Mouse (Mus musculus) intestine, embryonic 14.5 days (tissue): ENCODE measurements around the gene Olfr119. TPM values are rescaled to one million over a fixed set of nuclear protein-coding genes. Genes with fewer than 3 reads are reported as not detected.
"Not testable (repeated sequence)": the region's sequence is repeated elsewhere in the genome, so short reads cannot be mapped to it uniquely, and the experiment has no call there.

Experiments
- ATAC-seq: fragments of 200-750 bp; cut with Nextera tagmentation; replicated peaks from 2 replicates; pipeline ENCODE4 v1.8.0; 2017; ENCODE audit warnings: low read depth, moderate number of reproducible peaks, moderate TSS enrichment, moderate library complexity; ENCODE audit not compliant: low FRiP score, low TSS enrichment
- DNase-seq: peaks from one replicate; pipeline ENCODE4 v3.0.0-alpha.2; 2018; ENCODE audit warnings: low spot score
- H3K27ac ChIP-seq: fragments of 300-500 bp; sonication (generic); 2 replicates; pipeline ENCODE4 v1.5.1; 2014; ENCODE audit warnings: low read depth, mild to moderate bottlenecking, control low read depth
- H3K27me3 ChIP-seq: fragments of 300-500 bp; sonication (generic); replicated peaks from 2 replicates; pipeline ENCODE4 v1.6.1; 2014; ENCODE audit warnings: low read length, control low read depth; ENCODE audit not compliant: control insufficient read depth, insufficient read depth
- H3K36me3 ChIP-seq: fragments of 300-500 bp; sonication (generic); 2 replicates; pipeline ENCODE4 v1.6.1; 2014; ENCODE audit warnings: low read length, control low read depth; ENCODE audit not compliant: control insufficient read depth, insufficient read depth
- H3K4me1 ChIP-seq: fragments of 300-500 bp; sonication (generic); replicated peaks from 2 replicates; pipeline ENCODE4 v1.6.1; 2014; ENCODE audit warnings: low read length, control low read depth, mixed read lengths; ENCODE audit not compliant: control insufficient read depth, insufficient read depth
- H3K4me2 ChIP-seq: fragments of 300-500 bp; sonication (generic); 2 replicates; pipeline ENCODE4 v1.6.1; 2014; ENCODE audit warnings: low read length
- H3K4me3 ChIP-seq: fragments of 300-500 bp; sonication (generic); 2 replicates; pipeline ENCODE4 v1.5.1; 2014; ENCODE audit warnings: low read depth, low read length, control low read depth, mixed read lengths
- H3K9ac ChIP-seq: fragments of 300-500 bp; sonication (generic); 2 replicates; pipeline ENCODE4 v1.6.1; 2014; ENCODE audit warnings: mild to moderate bottlenecking, low read length
- H3K9me3 ChIP-seq: fragments of 300-500 bp; sonication (generic); 2 replicates; pipeline ENCODE4 v1.6.1; 2016; ENCODE audit warnings: low read length, control low read depth; ENCODE audit not compliant: control insufficient read depth
- WGBS: fragments of 180-500 bp; shearing (Covaris S2); extraction: QIAGEN DNeasy Blood & Tissue Kit; methylation state at CpG from one replicate; pipeline ENCODE4 v1.1.7; 2014; 5-methylcytosine and 5-hydroxymethylcytosine counted together
- polyA plus RNA-seq: library from polyadenylated mRNA; unstranded; fragments of >200 nt; fragmentation: Nextera tagmentation; extraction: Ambion mirVana; gene quantifications from 2 replicates; pipeline ENCODE4 v1.2.1, GENCODE M21; 2014

Olfr119 gene
- not detected in 2 replicates for polyA plus RNA-seq

DNA sequence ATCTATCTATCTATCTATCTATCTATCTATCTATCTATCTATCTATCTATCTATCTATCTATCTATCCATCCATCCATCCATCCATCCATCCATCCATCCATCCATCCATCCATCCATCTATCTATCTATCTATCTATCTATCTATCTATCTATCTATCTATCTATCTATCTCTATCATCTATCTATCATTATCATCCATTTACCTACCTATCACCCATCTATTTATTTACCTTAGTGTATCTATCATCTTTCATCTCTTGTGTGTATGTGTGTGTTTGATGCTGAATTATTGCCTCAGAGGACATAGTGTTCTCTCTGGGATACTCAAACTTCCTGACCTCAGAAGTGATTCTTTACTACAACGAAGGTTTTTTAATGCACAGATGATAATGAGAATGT, at the start of gene Olfr119:
Olfr119 (plus strand) TSS at position 301 of the 400 bp plus-strand sequence.
- ATAC-seq, DNase-seq, H3K4me3 ChIP-seq, H3K27me3 ChIP-seq, H3K9ac ChIP-seq, H3K4me2 ChIP-seq, H3K9me3 ChIP-seq, H3K27ac ChIP-seq, H3K4me1 ChIP-seq, H3K36me3 ChIP-seq: not testable (repeated sequence)
- WGBS, result 58% methylated on average over 1 of the region's 1 CpGs

DNA sequence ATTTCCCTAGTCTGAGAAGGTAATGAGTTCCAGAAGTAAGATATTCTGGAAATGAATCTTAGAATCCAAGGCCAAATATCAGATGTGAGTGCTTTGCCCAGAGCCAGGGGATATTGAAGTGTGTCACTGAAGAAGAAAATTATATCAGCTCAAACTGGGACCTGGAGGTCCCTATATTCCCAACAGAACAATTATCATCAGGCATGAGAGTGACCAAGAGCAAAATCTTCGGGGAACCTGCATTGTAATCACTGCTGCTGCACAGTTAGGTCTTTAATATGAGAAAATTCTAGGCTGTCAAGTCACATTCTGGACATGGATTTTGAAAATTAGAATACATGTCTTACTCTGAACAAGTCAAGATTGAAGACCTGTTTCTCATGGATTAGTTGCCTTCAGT, 32.7 kb upstream of the Olfr119 start, which contains the start of gene Olfr117:
Olfr117 (minus strand) TSS at position 101 of the 400 bp plus-strand sequence.
- H3K4me2 ChIP-seq, result no peak within 1 kb of the TSS
- 68% methylated on average over 1 of the region's 1 CpGs for WGBS

DNA sequence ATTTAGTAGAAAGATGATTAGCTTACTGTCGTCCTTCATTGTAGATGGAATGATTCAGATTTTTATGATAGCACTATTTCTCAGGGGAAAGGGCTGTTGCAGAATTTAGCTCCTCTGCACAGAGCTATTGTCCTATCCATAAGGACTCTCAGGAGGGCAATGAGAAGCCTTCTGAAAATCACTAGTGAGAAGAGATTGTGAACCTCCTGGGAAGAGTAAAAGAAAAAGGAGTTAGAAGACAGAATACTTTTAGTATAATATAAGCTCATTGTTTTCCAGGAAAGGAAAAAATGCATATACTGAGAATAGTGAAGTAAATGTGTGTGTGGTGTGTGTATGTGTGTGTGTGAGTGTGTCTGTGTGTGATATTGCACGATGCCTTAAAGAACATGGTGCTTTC, 29.7 kb upstream of the Olfr119 start, which contains the start of gene Olfr118:
Olfr118 (plus strand) TSS at position 301 of the 400 bp plus-strand sequence.
- H3K36me3 ChIP-seq, result no peaks in the 10 kb centered on the region
- DNase-seq (no peak), ATAC-seq (no peak)
- H3K9ac ChIP-seq, result no peak within 1 kb of the TSS
- no peak within 1 kb of the TSS for H3K27ac ChIP-seq
- no peak within 1 kb of the TSS for H3K4me2 ChIP-seq
- no peaks in the 10 kb centered on the region for H3K9me3 ChIP-seq
- no peaks in the 10 kb centered on the region for H3K4me1 ChIP-seq
- 62% methylated on average over 2 of the region's 2 CpGs for WGBS
- no peaks in the 10 kb centered on the region for H3K27me3 ChIP-seq
- H3K4me3 ChIP-seq, result no peak within 1 kb of the TSS

More for the DNA sequence above, 32.7 kb upstream of the Olfr119 start, which contains the start of gene Olfr117:
- no peak within 1 kb of the TSS for H3K9ac ChIP-seq
- no peak within 1 kb of the TSS for H3K27ac ChIP-seq
- no peak for DNase-seq
- H3K27me3 ChIP-seq, result no peaks in the 10 kb centered on the region
- H3K36me3 ChIP-seq, result no peaks in the 10 kb centered on the region
- no peak within 1 kb of the TSS for H3K4me3 ChIP-seq
- no peaks in the 10 kb centered on the region for H3K9me3 ChIP-seq
- no peaks in the 10 kb centered on the region for H3K4me1 ChIP-seq
- no peak for ATAC-seq

DNA sequence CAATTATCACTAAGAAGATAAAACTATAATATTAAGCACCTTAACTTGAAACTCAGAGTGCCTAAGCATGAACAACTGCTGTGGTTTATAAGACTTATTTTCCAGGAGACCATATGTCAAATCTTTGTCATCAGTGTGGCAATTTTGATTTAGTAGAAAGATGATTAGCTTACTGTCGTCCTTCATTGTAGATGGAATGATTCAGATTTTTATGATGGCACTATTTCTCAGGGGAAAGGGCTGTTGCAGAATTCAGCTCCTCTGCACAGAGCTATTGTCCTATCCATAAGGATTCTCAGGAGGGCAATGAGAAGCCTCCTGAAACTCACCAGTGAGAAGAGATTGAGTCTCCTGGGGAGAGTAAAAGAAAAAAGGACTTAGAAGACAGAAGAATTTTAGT, 25.1 kb downstream of the Olfr119 start, which contains the start of gene Olfr120:
Olfr120 (plus strand) TSS at position 301 of the 400 bp plus-strand sequence.
- Histone ChIP-seq H3K27me3 (no peaks in the 10 kb centered on the region), H3K27ac (no peak within 1 kb of the TSS), H3K9me3 (no peaks in the 10 kb centered on the region), H3K4me2 (no peak within 1 kb of the TSS), H3K9ac (no peak within 1 kb of the TSS), H3K4me1 (no peaks in the 10 kb centered on the region), H3K36me3 (no peaks in the 10 kb centered on the region), H3K4me3 (no peak within 1 kb of the TSS)
- WGBS, result 73% methylated on average over 1 of the region's 1 CpGs
- DNase-seq (no peak), ATAC-seq (no peak)

DNA sequence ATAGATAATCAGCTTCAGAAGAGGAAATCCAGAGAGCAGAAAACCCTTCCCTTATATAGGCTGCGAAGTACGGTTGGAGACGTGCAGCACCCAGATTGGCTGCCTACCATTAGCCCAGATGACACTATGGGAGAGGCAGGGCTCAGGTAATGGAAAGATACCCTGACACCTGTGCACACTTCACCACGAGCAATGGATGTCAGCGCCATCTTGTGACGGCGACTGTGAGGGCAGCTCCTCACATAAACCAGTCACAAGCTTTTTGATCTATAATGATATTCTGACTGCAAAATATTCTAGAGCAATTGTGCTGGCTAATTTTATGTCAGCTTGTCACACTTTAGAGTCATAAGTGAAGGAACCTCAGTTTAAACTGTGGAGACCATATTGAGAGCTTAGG, 41.7 kb downstream of the Olfr119 start:
- Histone ChIP-seq H3K27me3 (no peaks in the 10 kb centered on the region), H3K27ac (no peak overlapping the region), H3K9me3 (no peaks in the 10 kb centered on the region), H3K4me1 (no peaks in the 10 kb centered on the region), H3K9ac (no peak overlapping the region), H3K4me2 (no peak overlapping the region), H3K4me3 (no peak overlapping the region), H3K36me3 (no peaks in the 10 kb centered on the region)
- DNase-seq, result no peak
- WGBS, result 56% methylated on average over 7 of the region's 7 CpGs
- ATAC-seq, result no peak

Other genes with a start within 250 kb of the Olfr119 start
- not detected in 2 replicates for gene Olfr109, start 237.6 kb upstream of the Olfr119 start, polyA plus RNA-seq
- not detected in 2 replicates for gene H2-M2, start 213.0 kb upstream of the Olfr119 start, polyA plus RNA-seq
- not detected in 2 replicates for gene Olfr110, start 204.1 kb upstream of the Olfr119 start, polyA plus RNA-seq
- not detected in 2 replicates for gene Olfr111, start 188.5 kb upstream of the Olfr119 start, polyA plus RNA-seq
- gene Olfr112, start 127.1 kb upstream of the Olfr119 start, polyA plus RNA-seq, result not detected in 2 replicates
- gene Olfr113, start 118.9 kb upstream of the Olfr119 start, polyA plus RNA-seq, result not detected in 2 replicates
- not detected in 2 replicates for gene Olfr114, start 103.8 kb upstream of the Olfr119 start, polyA plus RNA-seq
- gene Olfr115, start 69.5 kb upstream of the Olfr119 start, polyA plus RNA-seq, result not detected in 2 replicates
- gene Olfr116, start 69.4 kb upstream of the Olfr119 start, polyA plus RNA-seq, result not detected in 2 replicates
- gene Olfr117, start 32.8 kb upstream of the Olfr119 start, polyA plus RNA-seq, result not detected in 2 replicates
- gene Olfr118, start 29.6 kb upstream of the Olfr119 start, polyA plus RNA-seq, result not detected in 2 replicates
- gene Olfr120, start 25.2 kb downstream of the Olfr119 start, polyA plus RNA-seq, result not detected in 2 replicates
- not detected in 2 replicates for gene Olfr121, start 52.3 kb downstream of the Olfr119 start, polyA plus RNA-seq
- not detected in 2 replicates for gene Olfr122, start 72.0 kb downstream of the Olfr119 start, polyA plus RNA-seq
- gene Olfr123, start 97.0 kb downstream of the Olfr119 start, polyA plus RNA-seq, result not detected in 2 replicates
- gene Olfr124, start 103.3 kb downstream of the Olfr119 start, polyA plus RNA-seq, result not detected in 2 replicates
- gene Olfr125, start 136.4 kb downstream of the Olfr119 start, polyA plus RNA-seq, result not detected in 2 replicates
- not detected in 2 replicates for gene Olfr126, start 150.9 kb downstream of the Olfr119 start, polyA plus RNA-seq
- not detected in 2 replicates for gene Olfr127, start 203.9 kb downstream of the Olfr119 start, polyA plus RNA-seq
- gene Olfr128, start 224.0 kb downstream of the Olfr119 start, polyA plus RNA-seq, result not detected in 2 replicates